Mouse (Mus musculus): ENCODE data around the gene Tnfrsf13c. TPM values are rescaled to one million over a fixed set of nuclear protein-coding genes. Genes with fewer than 3 reads are reported as not detected.

Tnfrsf13c gene
- polyA plus RNA-seq, 1 experiment, result 0.36 TPM

- Histone ChIP-seq H3K4me1 (ENCODE audit: control insufficient read depth) (peaks cover 24% of the 10 kb centered on the region), H3K4me3 (replicated peaks) (no peak overlapping the region), H3K9me3 (ENCODE audit: control insufficient read depth, low read length) (no peaks in the 10 kb centered on the region), H3K27me3 (ENCODE audit: control insufficient read depth) (no peaks in the 10 kb centered on the region), H3K36me3 (ENCODE audit: control insufficient read depth) (peaks cover 48% of the 10 kb centered on the region)
- no peak for TF ChIP-seq TAL1 (IDR thresholded peaks at IDR 0.05; ENCODE audit: low read length)
- TF ChIP-seq GATA1 (IDR thresholded peaks at IDR 0.05; ENCODE audit: low read length), result no peak
Measured at GRCm38 (mm10) chr15:82232651-82233050, 8.5 kb upstream of the Tnfrsf13c start.

DNA sequence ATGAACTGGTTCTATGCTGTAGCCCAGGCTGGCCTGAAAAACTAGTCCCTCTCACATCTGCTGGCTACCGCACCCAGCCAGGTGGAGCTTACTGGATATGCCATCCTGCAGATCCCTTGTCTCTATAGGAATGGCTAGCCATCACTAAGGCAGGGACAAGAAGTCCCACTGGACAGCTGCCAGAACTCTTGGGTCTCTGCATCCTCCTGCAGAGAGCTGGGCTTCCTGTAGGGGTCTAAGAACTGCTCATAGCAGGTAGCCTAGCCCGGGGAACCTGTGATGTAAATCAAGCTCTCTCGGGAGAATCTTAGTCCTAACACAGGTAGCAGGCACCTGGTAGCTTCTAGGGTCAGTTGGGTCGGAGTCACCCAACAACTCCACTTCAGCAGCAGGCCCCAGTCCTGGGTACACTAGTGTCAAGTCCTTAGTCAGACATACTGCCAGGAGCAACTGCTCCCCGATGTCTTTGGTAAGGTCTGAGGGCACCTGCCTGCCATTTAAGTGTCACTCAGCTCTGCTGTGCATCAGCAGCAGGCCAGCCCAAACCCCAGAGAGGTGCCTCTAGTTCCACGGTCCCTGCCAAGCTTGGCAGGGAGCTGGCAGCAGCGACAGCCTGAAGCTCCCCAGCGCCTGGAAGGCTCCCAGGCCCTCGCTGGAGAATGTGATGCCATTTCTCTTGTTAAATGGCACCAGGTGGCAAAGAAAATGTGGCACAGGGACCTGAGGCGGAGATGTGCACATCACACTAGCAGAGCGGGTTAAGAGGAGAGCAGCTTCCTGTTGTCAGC lies 7.6 kb upstream of the Tnfrsf13c start:
- H3K9me3 ChIP-seq (ENCODE audit: control insufficient read depth, low read length), result no peaks in the 10 kb centered on the region
- peaks cover 24% of the 10 kb centered on the region for H3K4me1 ChIP-seq (ENCODE audit: control insufficient read depth)
- H3K4me3 ChIP-seq (replicated peaks), result no peak overlapping the region
- H3K27me3 ChIP-seq (ENCODE audit: control insufficient read depth), result no peaks in the 10 kb centered on the region
- no peak for TF ChIP-seq TAL1 (IDR thresholded peaks at IDR 0.05; ENCODE audit: low read length)
- TF ChIP-seq GATA1 (IDR thresholded peaks at IDR 0.05; ENCODE audit: low read length), result no peak
- H3K36me3 ChIP-seq (ENCODE audit: control insufficient read depth), result peaks cover 41% of the 10 kb centered on the region

DNA sequence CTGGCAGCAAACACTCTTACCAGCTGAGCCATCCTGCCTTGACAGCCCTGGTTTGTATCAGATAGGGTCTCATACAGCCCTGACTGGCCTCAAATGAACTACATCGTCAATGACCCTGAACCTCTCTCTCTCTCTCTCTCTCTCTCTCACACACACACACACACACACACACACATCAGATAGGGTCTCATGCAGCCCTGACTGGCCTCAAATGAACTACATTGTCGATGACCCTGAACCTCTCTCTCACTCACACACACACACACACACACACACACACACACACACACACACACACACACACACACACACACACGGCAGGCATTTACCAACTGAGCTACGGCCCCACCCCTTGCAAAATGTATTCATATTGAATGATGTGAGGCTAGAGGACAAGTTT lies 6.9 kb upstream of the Tnfrsf13c start:
- Histone ChIP-seq H3K27me3 (ENCODE audit: control insufficient read depth) (peaks cover 2% of the 10 kb centered on the region), H3K4me3 (replicated peaks) (no peak overlapping the region), H3K36me3 (ENCODE audit: control insufficient read depth) (peaks cover 38% of the 10 kb centered on the region), H3K9me3 (ENCODE audit: control insufficient read depth, low read length) (no peaks in the 10 kb centered on the region), H3K4me1 (ENCODE audit: control insufficient read depth) (peaks cover 22% of the 10 kb centered on the region)
- TF ChIP-seq GATA1 (IDR thresholded peaks at IDR 0.05; ENCODE audit: low read length) (no peak), TAL1 (IDR thresholded peaks at IDR 0.05; ENCODE audit: low read length) (no peak)

DNA sequence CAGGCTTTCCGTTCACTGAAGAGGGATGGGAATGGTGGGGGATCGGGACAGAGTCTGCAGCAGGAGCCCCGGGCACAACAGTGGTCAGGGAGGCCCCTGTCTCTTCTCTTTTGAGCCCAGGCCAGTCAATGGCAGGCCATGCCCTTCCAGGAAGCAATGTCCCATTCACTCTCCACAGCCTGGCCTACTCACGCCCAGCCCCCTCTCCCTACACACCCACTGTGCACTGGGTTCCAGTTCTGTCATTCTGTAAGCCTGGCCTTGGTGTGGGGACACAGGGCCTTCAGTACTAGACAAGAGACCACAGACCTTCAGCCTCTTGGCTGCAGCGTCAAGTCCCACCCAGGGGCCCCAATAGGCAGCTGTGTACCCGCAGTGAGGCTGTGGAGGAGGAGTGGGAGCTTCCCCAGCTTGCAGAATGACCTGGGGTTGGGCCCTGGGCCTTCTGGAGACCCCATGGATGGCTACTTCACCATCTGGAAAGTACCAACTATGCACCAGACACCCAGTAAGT lies 6.0 kb upstream of the Tnfrsf13c start:
- peaks cover 11% of the 10 kb centered on the region for H3K27me3 ChIP-seq (ENCODE audit: control insufficient read depth)
- H3K9me3 ChIP-seq (ENCODE audit: control insufficient read depth, low read length), result no peaks in the 10 kb centered on the region
- TF ChIP-seq TAL1 (IDR thresholded peaks at IDR 0.05; ENCODE audit: low read length) (no peak), GATA1 (IDR thresholded peaks at IDR 0.05; ENCODE audit: low read length) (no peak)
- H3K4me1 ChIP-seq (ENCODE audit: control insufficient read depth), result peaks cover 19% of the 10 kb centered on the region
- no peak overlapping the region for H3K4me3 ChIP-seq (replicated peaks)
- peaks cover 29% of the 10 kb centered on the region for H3K36me3 ChIP-seq (ENCODE audit: control insufficient read depth)

DNA sequence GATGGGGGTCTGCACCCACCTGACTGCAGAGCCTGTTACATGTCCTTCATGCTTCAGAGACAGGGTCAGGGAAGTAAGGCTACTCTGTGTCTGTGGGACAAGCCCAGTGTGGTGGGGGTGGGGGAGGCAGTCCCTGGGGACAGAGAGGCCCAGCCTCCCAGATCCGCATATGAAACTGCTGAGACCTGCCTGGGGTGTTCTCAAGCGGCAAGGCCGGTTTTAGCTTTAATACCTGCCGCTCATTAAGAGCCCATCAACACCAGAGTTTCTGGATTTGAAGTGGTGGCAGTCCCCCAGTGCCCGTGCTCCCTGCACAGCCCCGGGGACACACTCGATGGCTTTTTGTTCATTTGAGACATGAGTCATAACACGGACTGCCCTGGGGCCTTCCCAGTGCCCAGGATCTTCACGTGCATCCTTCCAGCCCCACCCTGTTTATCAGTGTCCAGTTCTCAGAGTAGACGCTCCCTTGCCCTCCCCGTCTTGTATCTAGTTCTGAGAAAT lies 5.4 kb upstream of the Tnfrsf13c start:
- H3K27me3 ChIP-seq (ENCODE audit: control insufficient read depth), result peaks cover 17% of the 10 kb centered on the region
- no peak overlapping the region for H3K4me3 ChIP-seq (replicated peaks)
- H3K4me1 ChIP-seq (ENCODE audit: control insufficient read depth), result peaks cover 24% of the 10 kb centered on the region

GRCm38 (mm10) chr15:82225769-82226168 lies 1.6 kb upstream of the Tnfrsf13c start:
- Histone ChIP-seq H3K4me1 (ENCODE audit: control insufficient read depth) (peaks cover 30% of the 10 kb centered on the region), H3K9me3 (ENCODE audit: control insufficient read depth, low read length) (no peaks in the 10 kb centered on the region), H3K36me3 (ENCODE audit: control insufficient read depth) (no peaks in the 10 kb centered on the region), H3K27me3 (ENCODE audit: control insufficient read depth) (peaks cover 50% of the 10 kb centered on the region), H3K4me3 (replicated peaks) (no peak overlapping the region)
- TF ChIP-seq TAL1 (IDR thresholded peaks at IDR 0.05; ENCODE audit: low read length) (no peak), GATA1 (IDR thresholded peaks at IDR 0.05; ENCODE audit: low read length) (no peak)

More for the DNA sequence above, 5.4 kb upstream of the Tnfrsf13c start:
- no peak for TF ChIP-seq TAL1 (IDR thresholded peaks at IDR 0.05; ENCODE audit: low read length)
- no peak for TF ChIP-seq GATA1 (IDR thresholded peaks at IDR 0.05; ENCODE audit: low read length)
- Histone ChIP-seq H3K9me3 (ENCODE audit: control insufficient read depth, low read length) (no peaks in the 10 kb centered on the region), H3K36me3 (ENCODE audit: control insufficient read depth) (peaks cover 24% of the 10 kb centered on the region)

GRCm38 (mm10) chr15:82224602-82225215 lies 540 bp upstream of the Tnfrsf13c start:
- no peak for TF ChIP-seq GATA1 (IDR thresholded peaks at IDR 0.05; ENCODE audit: low read length)
- no peak for TF ChIP-seq TAL1 (IDR thresholded peaks at IDR 0.05; ENCODE audit: low read length)
- no peaks in the 10 kb centered on the region for H3K36me3 ChIP-seq (ENCODE audit: control insufficient read depth)
- H3K4me1 ChIP-seq (ENCODE audit: control insufficient read depth), result peaks cover 20% of the 10 kb centered on the region
- no peaks in the 10 kb centered on the region for H3K9me3 ChIP-seq (ENCODE audit: control insufficient read depth, low read length)
- peaks cover 59% of the 10 kb centered on the region for H3K27me3 ChIP-seq (ENCODE audit: control insufficient read depth)
- H3K4me3 ChIP-seq (replicated peaks), result no peak overlapping the region

GRCm38 (mm10) chr15:82223251-82223650 lies 918 bp downstream of the Tnfrsf13c start:
- TF ChIP-seq GATA1 (IDR thresholded peaks at IDR 0.05; ENCODE audit: low read length) (no peak), TAL1 (IDR thresholded peaks at IDR 0.05; ENCODE audit: low read length) (no peak)
- Histone ChIP-seq H3K27me3 (ENCODE audit: control insufficient read depth) (peaks cover 73% of the 10 kb centered on the region), H3K4me1 (ENCODE audit: control insufficient read depth) (peaks cover 14% of the 10 kb centered on the region), H3K4me3 (replicated peaks) (no peak overlapping the region), H3K36me3 (ENCODE audit: control insufficient read depth) (no peaks in the 10 kb centered on the region), H3K9me3 (ENCODE audit: control insufficient read depth, low read length) (no peaks in the 10 kb centered on the region)

All from erythroblast, embryonic 14.5 days (primary cell).